Mouse (Mus musculus) heart, adult 2 months (tissue): ENCODE measurements around the gene Prrx2. TPM values are rescaled to one million over a fixed set of nuclear protein-coding genes. Genes with fewer than 3 reads are reported as not detected.

Source experiments
- DNase-seq, 2 experiments: peaks; one replicate each; pipeline ENCODE4 v3.0.0; 2021
- H3K27ac ChIP-seq: fragments of 200-600 bp; 2 replicates; pipeline ENCODE4 v1.8.1; 2022
- H3K27me3 ChIP-seq: fragments of 200-500 bp; 2 replicates; pipeline ENCODE4 v1.6.1; 2012; ENCODE audit warnings: mild to moderate bottlenecking, low read length, inconsistent platforms, mixed read lengths; ENCODE audit not compliant: control insufficient read depth, insufficient read depth
- H3K36me3 ChIP-seq: fragments of 200-500 bp; 2 replicates; pipeline ENCODE4 v1.6.1; 2012; ENCODE audit warnings: low read length, inconsistent platforms; ENCODE audit not compliant: control insufficient read depth, insufficient read depth
- H3K4me1 ChIP-seq: fragments of 200-500 bp; 2 replicates; pipeline ENCODE4 v1.6.1; 2011; ENCODE audit warnings: low read length; ENCODE audit not compliant: control insufficient read depth, insufficient read depth
- H3K4me3 ChIP-seq: fragments of 200-600 bp; 2 replicates; pipeline ENCODE4 v1.8.1; 2022
- H3K79me2 ChIP-seq: fragments of 200-500 bp; replicated peaks from 2 replicates; pipeline ENCODE4 v1.6.1; 2012; ENCODE audit warnings: mild to moderate bottlenecking, inconsistent platforms, low read length, moderate library complexity, mixed read lengths; ENCODE audit not compliant: control insufficient read depth, insufficient read depth
- H3K9ac ChIP-seq: fragments of 200-500 bp; 2 replicates; pipeline ENCODE4 v1.6.1; 2012; ENCODE audit warnings: low read depth, mild to moderate bottlenecking, control low read depth, inconsistent platforms, low read length, mixed read lengths
- CTCF ChIP-seq: fragments of 200-600 bp; IDR thresholded peaks from 2 replicates; pipeline ENCODE4 v1.8.1; 2022; ENCODE audit warnings: antibody characterized with exemption, mild to moderate bottlenecking, moderate library complexity
- EP300 ChIP-seq: fragments of 200-500 bp; IDR thresholded peaks from 2 replicates; pipeline ENCODE4 v1.6.1; 2011; ENCODE audit warnings: low read depth, low read length, control low read depth; ENCODE audit not compliant: insufficient read depth
- POLR2A ChIP-seq: fragments of 200-500 bp; IDR thresholded peaks from 2 replicates; pipeline ENCODE4 v1.6.1; 2011; ENCODE audit warnings: mild to moderate bottlenecking, low read depth, low read length, control low read depth; ENCODE audit not compliant: insufficient read depth
- WGBS: fragments of 180-500 bp; shearing (Covaris S2); methylation state at CpG from one replicate; pipeline ENCODE4 v1.1.7; 2018; 5-methylcytosine and 5-hydroxymethylcytosine counted together
- intact Hi-C: fragments of 180-260 bp; cut with DNase I; formaldehyde crosslinking; loops from one replicate; pipeline ENCODE4 v1.15.1; 2025
- polyA plus RNA-seq: library from polyadenylated mRNA; depleted of rRNA; stranded (reverse); fragments of >200 nt; gene quantifications from 2 replicates; pipeline ENCODE4 v1.2.3, GENCODE M21; 2012
- total RNA-seq, 2 experiments: library from RNA; stranded (reverse); gene quantifications; 2 replicates each; pipeline ENCODE4 v1.2.3; 2021

Prrx2 gene
- total and polyA plus RNA-seq, 3 experiments: 0.75 to 1.6 (median 0.84) TPM

DNA sequence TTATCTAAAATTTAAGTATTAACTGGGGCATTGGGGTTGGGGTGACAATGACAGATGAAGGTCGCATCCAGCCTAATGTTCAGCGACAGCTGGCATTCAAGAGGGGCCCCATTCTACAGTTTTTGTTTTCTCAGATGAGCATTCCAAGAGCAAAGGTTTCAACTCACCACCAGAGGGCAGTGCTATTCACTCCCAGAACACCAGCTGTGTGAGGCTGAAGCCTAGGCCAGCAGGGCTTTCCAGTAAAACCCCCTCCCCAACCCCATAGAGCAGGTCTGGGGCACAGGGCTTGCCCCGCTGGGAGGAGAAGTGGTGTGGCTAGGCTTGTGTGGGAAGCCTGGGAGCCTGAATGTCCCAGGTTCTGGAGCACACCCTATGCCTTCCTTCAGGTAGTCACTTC is 56.2 kb downstream of the Prrx2 start:
- Histone ChIP-seq H3K79me2 (no peaks in the 10 kb centered on the region), H3K36me3 (no peaks in the 10 kb centered on the region), H3K27ac (no peak overlapping the region), H3K9ac (no peak overlapping the region), H3K4me3 (no peak overlapping the region), H3K4me1 (no peaks in the 10 kb centered on the region), H3K27me3 (no peaks in the 10 kb centered on the region)
- intact Hi-C loops: loop anchor here (2.0 kb wide), 1 partner anchor 44 kb away; no protein-coding TSS in a partner anchor
- TF ChIP-seq CTCF (peak; percentile 87), POLR2A (no peak), EP300 (0 out of 2 replicates have a peak, but pooled peaks have one; percentile 26)
- DNase-seq: peak; percentile 40 to 45
- 3% methylated on average over 3 of the region's 3 CpGs for WGBS

DNA sequence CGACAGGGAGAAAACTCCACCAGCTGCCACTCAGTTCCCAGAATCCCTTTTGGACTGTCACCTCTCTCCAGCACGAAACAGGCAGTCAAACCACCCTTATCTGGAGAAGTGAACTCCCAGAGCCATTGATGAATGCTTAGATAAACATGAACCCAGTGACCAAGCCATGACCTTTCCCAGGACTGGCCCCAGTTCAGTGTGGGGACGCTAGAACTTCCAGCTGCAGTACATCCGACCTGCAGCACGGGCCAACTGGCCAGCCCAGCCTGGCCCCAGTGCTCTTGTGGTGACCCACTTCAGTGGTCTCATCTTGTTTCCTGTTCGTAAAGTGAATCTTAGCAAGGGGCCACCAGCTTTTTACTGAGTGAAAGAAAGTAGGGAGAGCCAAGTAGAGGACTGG is 58.6 kb downstream of the Prrx2 start:
- Histone ChIP-seq H3K9ac (no peak overlapping the region), H3K4me1 (no peaks in the 10 kb centered on the region), H3K27me3 (no peaks in the 10 kb centered on the region), H3K36me3 (no peaks in the 10 kb centered on the region), H3K79me2 (no peaks in the 10 kb centered on the region), H3K27ac (no peak overlapping the region), H3K4me3 (no peak overlapping the region)
- 28% methylated on average over 6 of the region's 6 CpGs for WGBS
- TF ChIP-seq POLR2A (no peak), EP300 (no peak), CTCF (no peak)
- intact Hi-C loops: no loop called here
- peak; percentile 34 to 39 for DNase-seq

- Histone ChIP-seq H3K79me2 (no peaks in the 10 kb centered on the region), H3K4me3 (no peak overlapping the region), H3K27me3 (no peaks in the 10 kb centered on the region), H3K4me1 (no peaks in the 10 kb centered on the region), H3K27ac (no peak overlapping the region), H3K9ac (no peak overlapping the region), H3K36me3 (no peaks in the 10 kb centered on the region)
- no peak for DNase-seq
- intact Hi-C loops: no loop called here
- no peak for TF ChIP-seq CTCF
- TF ChIP-seq EP300: no peak
- TF ChIP-seq POLR2A: no peak
- 85% methylated on average over 7 of the region's 7 CpGs for WGBS
Observed at GRCm38 (mm10) chr2:30893946-30894345, 59.2 kb downstream of the Prrx2 start.

GRCm38 (mm10) chr2:30897291-30897690 is 62.5 kb downstream of the Prrx2 start:
- no peak overlapping the region for H3K27ac ChIP-seq
- H3K4me3 ChIP-seq: no peak overlapping the region
- no peaks in the 10 kb centered on the region for H3K79me2 ChIP-seq
- WGBS: 46% methylated on average over 6 of the region's 6 CpGs
- no peak for DNase-seq
- H3K27me3 ChIP-seq: no peaks in the 10 kb centered on the region
- no peak overlapping the region for H3K9ac ChIP-seq
- no peaks in the 10 kb centered on the region for H3K36me3 ChIP-seq
- no peak for TF ChIP-seq EP300
- no peak for TF ChIP-seq POLR2A
- TF ChIP-seq CTCF: no peak
- H3K4me1 ChIP-seq: no peaks in the 10 kb centered on the region
- intact Hi-C loops: no loop called here

GRCm38 (mm10) chr2:30899397-30900069 is 64.8 kb downstream of the Prrx2 start:
- Histone ChIP-seq H3K27ac (no peak overlapping the region), H3K27me3 (no peaks in the 10 kb centered on the region), H3K9ac (no peak overlapping the region), H3K4me3 (no peak overlapping the region), H3K79me2 (no peaks in the 10 kb centered on the region), H3K4me1 (no peaks in the 10 kb centered on the region), H3K36me3 (no peaks in the 10 kb centered on the region)
- DNase-seq: no peak
- 83% methylated on average over 14 of the region's 14 CpGs for WGBS
- intact Hi-C loops: no loop called here
- TF ChIP-seq POLR2A (no peak), CTCF (no peak), EP300 (no peak)

- intact Hi-C loops: no loop called here
- Histone ChIP-seq H3K27ac (no peak overlapping the region), H3K36me3 (no peaks in the 10 kb centered on the region), H3K4me1 (no peaks in the 10 kb centered on the region), H3K79me2 (no peaks in the 10 kb centered on the region), H3K27me3 (no peaks in the 10 kb centered on the region), H3K4me3 (no peak overlapping the region), H3K9ac (no peak overlapping the region)
- DNase-seq: no peak
- 55% methylated on average over 6 of the region's 6 CpGs for WGBS
- TF ChIP-seq POLR2A (no peak), EP300 (no peak), CTCF (no peak)
Observed at GRCm38 (mm10) chr2:30901646-30902160, 66.9 kb downstream of the Prrx2 start.
